Mouse (Mus musculus) left cerebral cortex, adult 8-10 months (tissue): ENCODE data around the gene Ppp4r3b. TPM values are rescaled to one million over a fixed set of nuclear protein-coding genes. Genes with fewer than 3 reads are reported as not detected.

Source experiments
- DNase-seq, 2 experiments: peaks; one replicate each; pipeline ENCODE4 v3.0.0; 2022; ENCODE audit warnings: low spot score in 2 of 2
- total RNA-seq, 4 experiments: library from RNA; stranded (reverse); gene quantifications; 2 replicates each; pipeline ENCODE4 v1.2.4; 2022

Ppp4r3b gene
- total RNA-seq, 4 experiments from 2014 or later = 49.1 to 62.8 (median 53.2) TPM

GRCm38 (mm10) chr11:29237364-29237763, 64.7 kb downstream of the Ppp4r3b start:
- DNase-seq = no peak

GRCm38 (mm10) chr11:29238047-29238446, 65.4 kb downstream of the Ppp4r3b start:
- DNase-seq = no peak

GRCm38 (mm10) chr11:29238551-29238950, 65.9 kb downstream of the Ppp4r3b start:
- DNase-seq = no peak

- DNase-seq = no peak
These were observed 66.7 kb downstream of the Ppp4r3b start for GRCm38 (mm10) chr11:29239353-29239752.

- no peak for DNase-seq
These were observed 69.3 kb downstream of the Ppp4r3b start for GRCm38 (mm10) chr11:29241961-29242360.

GRCm38 (mm10) chr11:29245988-29246387, 73.3 kb downstream of the Ppp4r3b start:
- no peak for DNase-seq

GRCm38 (mm10) chr11:29246883-29247650, 74.4 kb downstream of the Ppp4r3b start, which contains the start of gene Cfap36:
Cfap36 (minus strand) TSS chr11:29247409.
- DNase-seq = peak; percentile 75 to 96

- DNase-seq = no peak
These were observed 75.0 kb downstream of the Ppp4r3b start for GRCm38 (mm10) chr11:29247725-29248124.

GRCm38 (mm10) chr11:29248386-29248785, 75.7 kb downstream of the Ppp4r3b start:
- no peak for DNase-seq

- DNase-seq = no peak
These were observed 82.0 kb downstream of the Ppp4r3b start for GRCm38 (mm10) chr11:29254643-29255042.

GRCm38 (mm10) chr11:29267824-29268223, 95.1 kb downstream of the Ppp4r3b start:
- DNase-seq = no peak

Other genes starting within 250 kb of the Ppp4r3b start
- 10 to 100 TPM; 17.2 to 22.6 (median 20.9) TPM for gene Pnpt1, start 42.1 kb upstream of the Ppp4r3b start, total RNA-seq
- 100 to 1,000 TPM; 119 to 125 (median 120) TPM for gene Cfap36, start 74.5 kb downstream of the Ppp4r3b start, total RNA-seq
- 10 to 100 TPM; 52.4 to 62.0 (median 60.7) TPM for gene Ccdc88a, start 200.8 kb downstream of the Ppp4r3b start, total RNA-seq